Mouse (Mus musculus) forelimb bud, embryonic 11.5 days (tissue): ENCODE measurements around the gene Ppil6.

Experiments used
- DNase-seq: peaks from one replicate; pipeline ENCODE4 v3.0.0-alpha.2; 2012; ENCODE audit warnings: low read depth, low spot score

Gene Ppil6

GRCm38 (mm10) chr10:41525696-41526095 is 35.5 kb downstream of the Ppil6 start:
- DNase-seq: no peak

- no peak for DNase-seq
These were observed 39.7 kb downstream of the Ppil6 start for GRCm38 (mm10) chr10:41529972-41530371.

GRCm38 (mm10) chr10:41535991-41536390 is 45.8 kb downstream of the Ppil6 start:
- no peak for DNase-seq

- no peak for DNase-seq
These were observed 46.5 kb downstream of the Ppil6 start for GRCm38 (mm10) chr10:41536714-41537113.

GRCm38 (mm10) chr10:41537226-41537982 is 47.2 kb downstream of the Ppil6 start:
- DNase-seq: no peak

- no peak for DNase-seq
These were observed 47.7 kb downstream of the Ppil6 start for GRCm38 (mm10) chr10:41537983-41538330.

- no peak for DNase-seq
These were observed 48.7 kb downstream of the Ppil6 start for GRCm38 (mm10) chr10:41538986-41539385.

GRCm38 (mm10) chr10:41542057-41542456 is 51.8 kb downstream of the Ppil6 start:
- no peak for DNase-seq

- no peak for DNase-seq
These were observed 53.2 kb downstream of the Ppil6 start for GRCm38 (mm10) chr10:41543439-41543838.

GRCm38 (mm10) chr10:41543844-41544243 is 53.6 kb downstream of the Ppil6 start:
- DNase-seq: no peak

GRCm38 (mm10) chr10:41544481-41545190 is 54.4 kb downstream of the Ppil6 start:
- no peak for DNase-seq

GRCm38 (mm10) chr10:41545224-41545755 is 55.1 kb downstream of the Ppil6 start:
- DNase-seq: no peak

GRCm38 (mm10) chr10:41546396-41547165 is 56.3 kb downstream of the Ppil6 start:
- no peak for DNase-seq

- DNase-seq: no peak
These were observed 60.5 kb downstream of the Ppil6 start for GRCm38 (mm10) chr10:41550711-41551110.

- DNase-seq: no peak
These were observed 62.1 kb downstream of the Ppil6 start for GRCm38 (mm10) chr10:41552319-41552718.

GRCm38 (mm10) chr10:41552847-41553589 is 62.8 kb downstream of the Ppil6 start:
- DNase-seq: peak; percentile 81

GRCm38 (mm10) chr10:41553711-41554110 is 63.5 kb downstream of the Ppil6 start:
- no peak for DNase-seq

- no peak for DNase-seq
These were observed 64.8 kb downstream of the Ppil6 start for GRCm38 (mm10) chr10:41555081-41555480.

- DNase-seq: no peak
These were observed 68.2 kb downstream of the Ppil6 start for GRCm38 (mm10) chr10:41558401-41558800.

- DNase-seq: no peak
These were observed 71.6 kb downstream of the Ppil6 start for GRCm38 (mm10) chr10:41561701-41562395.
